Mouse (Mus musculus) ovary, postnatal 10 days (tissue): ENCODE data around the gene Abi3.

Experiments used
- DNase-seq: peaks from one replicate; pipeline ENCODE4 v3.0.0; 2022; ENCODE audit warnings: low spot score

Abi3 gene

GRCm38 (mm10) chr11:95783958-95784357 is 58.3 kb downstream of the Abi3 start:
- DNase-seq: no peak

- DNase-seq: no peak
These were observed 58.8 kb downstream of the Abi3 start for GRCm38 (mm10) chr11:95783457-95783856.

GRCm38 (mm10) chr11:95781557-95781956 is 60.7 kb downstream of the Abi3 start:
- no peak for DNase-seq

GRCm38 (mm10) chr11:95780480-95780879 is 61.8 kb downstream of the Abi3 start:
- DNase-seq: no peak
